Mouse (Mus musculus): Measurements from ENCODE around the gene Rapgef4. TPM values are rescaled to one million over a fixed set of nuclear protein-coding genes. Genes with fewer than 3 reads are reported as not detected.
"Not testable (repeated sequence)": the region's sequence is repeated elsewhere in the genome, so short reads cannot be mapped to it uniquely, and the experiment has no call there.

Gene Rapgef4
- polyA plus RNA-seq, 1 experiment from 2014 or later: 2.2 TPM

DNA sequence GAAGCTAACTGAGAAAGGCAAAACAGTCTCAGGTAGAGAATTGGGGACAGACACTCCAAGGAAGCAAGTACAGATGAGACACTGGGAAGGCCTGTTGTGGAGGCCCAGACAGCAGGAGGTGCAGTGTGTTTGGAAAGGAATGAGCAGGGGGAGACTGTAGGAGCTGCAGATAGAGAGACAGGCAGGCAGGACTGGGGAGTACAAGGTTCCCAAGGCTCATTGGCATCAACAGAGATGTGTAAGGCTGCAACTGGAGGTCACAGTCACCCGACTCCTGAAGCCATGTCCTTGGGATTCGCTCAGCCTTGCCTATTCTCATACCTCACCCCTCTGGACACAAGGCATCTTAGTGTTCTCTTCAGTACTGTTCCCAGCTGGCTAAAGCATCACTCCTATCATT, 145.4 kb downstream of the Rapgef4 start:
- 85% methylated on average over 2 of the region's 2 CpGs for WGBS
- DNase-seq (ENCODE audit: low spot score) (no peak), ATAC-seq (replicated peaks; ENCODE audit: low FRiP score) (no peak)
- Histone ChIP-seq H3K9me3 (ENCODE audit: control insufficient read depth, low read length) (no peaks in the 10 kb centered on the region), H3K4me3 (ENCODE audit: low read depth, low read length) (no peak overlapping the region), H3K4me2 (ENCODE audit: low read depth, low read length, severe bottlenecking) (no peak overlapping the region), H3K27me3 (ENCODE audit: control insufficient read depth, insufficient read depth, low read length) (no peaks in the 10 kb centered on the region), H3K36me3 (ENCODE audit: control insufficient read depth, insufficient read depth, low read length) (no peaks in the 10 kb centered on the region), H3K9ac (ENCODE audit: low read length) (no peak overlapping the region), H3K4me1 (replicated peaks; ENCODE audit: control insufficient read depth, insufficient read depth, low read length) (peaks cover 7% of the 10 kb centered on the region), H3K27ac (ENCODE audit: low read depth, low read length) (no peak overlapping the region)

DNA sequence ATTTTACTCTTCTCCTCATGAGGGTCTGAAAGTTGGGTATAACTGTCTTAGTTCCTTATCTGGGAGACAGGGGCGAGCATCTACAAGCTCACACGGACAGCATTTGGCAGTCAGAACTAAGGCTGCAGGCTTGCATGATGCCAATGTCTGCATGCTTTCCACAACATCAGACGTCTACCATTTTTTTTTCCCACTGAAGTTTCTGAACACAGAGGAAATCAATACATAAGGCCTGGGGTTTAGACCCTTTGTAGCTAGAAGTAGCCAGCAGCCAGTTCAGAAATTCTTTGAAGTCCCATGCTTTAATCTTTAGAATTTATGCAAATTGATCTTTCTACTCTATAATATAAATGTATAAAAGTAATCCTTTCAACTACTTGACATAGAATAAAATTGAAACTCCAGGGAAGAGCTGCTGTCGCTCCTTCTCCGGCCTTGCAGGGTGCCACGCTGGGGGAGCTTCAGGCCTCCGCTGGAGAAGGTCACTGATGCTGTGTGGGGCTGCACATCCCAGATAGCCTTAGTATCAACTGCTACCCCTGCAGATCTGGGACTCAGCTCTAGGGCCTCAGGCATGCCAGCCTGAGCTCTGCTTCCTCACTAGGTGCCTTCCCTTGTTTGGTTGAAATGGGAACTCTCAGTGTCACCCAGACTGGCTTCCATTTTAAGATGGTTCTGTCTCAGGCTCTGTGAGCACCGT, 148.7 kb downstream of the Rapgef4 start:
- Histone ChIP-seq H3K4me1 (replicated peaks; ENCODE audit: control insufficient read depth, insufficient read depth, low read length) (no peaks in the 10 kb centered on the region), H3K9ac (ENCODE audit: low read length) (no peak overlapping the region), H3K4me3 (ENCODE audit: low read depth, low read length) (no peak overlapping the region), H3K9me3 (ENCODE audit: control insufficient read depth, low read length) (no peaks in the 10 kb centered on the region), H3K27ac (ENCODE audit: low read depth, low read length) (no peak overlapping the region), H3K36me3 (ENCODE audit: control insufficient read depth, insufficient read depth, low read length) (no peaks in the 10 kb centered on the region), H3K4me2 (ENCODE audit: low read depth, low read length, severe bottlenecking) (no peak overlapping the region), H3K27me3 (ENCODE audit: control insufficient read depth, insufficient read depth, low read length) (no peaks in the 10 kb centered on the region)
- ATAC-seq (replicated peaks; ENCODE audit: low FRiP score): no peak
- WGBS: 78% methylated on average over 8 of the region's 8 CpGs
- DNase-seq (ENCODE audit: low spot score): no peak

DNA sequence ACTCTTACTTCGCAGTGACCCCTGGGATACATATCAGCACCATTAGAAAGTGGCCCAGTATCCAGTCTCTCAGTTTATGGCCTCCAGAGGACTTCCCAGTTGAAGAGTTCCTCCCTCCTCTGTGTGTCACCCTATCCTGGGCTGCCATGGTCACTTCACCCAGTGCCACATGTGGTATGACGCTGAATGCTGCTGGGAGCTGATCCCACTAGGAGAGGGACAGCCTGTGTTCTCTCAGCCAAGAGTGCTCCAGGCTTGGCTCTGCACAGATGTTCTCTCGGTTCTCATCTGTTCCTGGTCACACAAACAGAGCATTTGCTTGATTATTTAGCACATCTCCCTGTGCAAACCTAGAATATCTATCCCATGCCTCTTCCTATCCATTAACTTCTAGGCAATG, 151.2 kb downstream of the Rapgef4 start:
- H3K36me3 ChIP-seq (ENCODE audit: control insufficient read depth, insufficient read depth, low read length): no peaks in the 10 kb centered on the region
- H3K27me3 ChIP-seq (ENCODE audit: control insufficient read depth, insufficient read depth, low read length): no peaks in the 10 kb centered on the region
- DNase-seq (ENCODE audit: low spot score) (no peak), ATAC-seq (replicated peaks; ENCODE audit: low FRiP score) (no peak)
- no peak overlapping the region for H3K4me2 ChIP-seq (ENCODE audit: low read depth, low read length, severe bottlenecking)
- no peaks in the 10 kb centered on the region for H3K9me3 ChIP-seq (ENCODE audit: control insufficient read depth, low read length)
- H3K4me1 ChIP-seq (replicated peaks; ENCODE audit: control insufficient read depth, insufficient read depth, low read length): no peaks in the 10 kb centered on the region
- no peak overlapping the region for H3K27ac ChIP-seq (ENCODE audit: low read depth, low read length)
- no peak overlapping the region for H3K4me3 ChIP-seq (ENCODE audit: low read depth, low read length)
- 90% methylated on average over 3 of the region's 3 CpGs for WGBS
- no peak overlapping the region for H3K9ac ChIP-seq (ENCODE audit: low read length)

DNA sequence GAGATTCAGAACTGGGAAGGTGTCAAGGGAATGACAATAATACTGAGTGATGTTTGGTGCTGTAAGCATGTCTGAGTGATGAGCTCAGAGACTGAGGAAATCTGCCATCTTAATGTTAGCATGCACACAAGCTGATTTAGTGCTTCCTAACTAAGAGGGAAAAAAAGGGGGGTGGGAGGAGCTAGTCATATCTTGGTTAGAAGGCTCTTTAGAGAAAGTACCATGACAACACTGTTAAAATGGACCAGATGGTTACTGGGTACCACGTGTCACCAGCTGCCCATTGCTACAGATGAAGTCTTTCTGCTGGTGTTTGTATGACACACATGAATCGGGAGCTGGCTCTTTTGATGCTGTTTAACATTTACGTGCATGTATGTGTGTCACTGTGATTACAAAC, 155.0 kb downstream of the Rapgef4 start:
- H3K9me3 ChIP-seq (ENCODE audit: control insufficient read depth, low read length): no peaks in the 10 kb centered on the region
- no peaks in the 10 kb centered on the region for H3K27me3 ChIP-seq (ENCODE audit: control insufficient read depth, insufficient read depth, low read length)
- no peak overlapping the region for H3K9ac ChIP-seq (ENCODE audit: low read length)
- H3K4me1 ChIP-seq (replicated peaks; ENCODE audit: control insufficient read depth, insufficient read depth, low read length): no peaks in the 10 kb centered on the region
- H3K36me3 ChIP-seq (ENCODE audit: control insufficient read depth, insufficient read depth, low read length): no peaks in the 10 kb centered on the region
- no peak overlapping the region for H3K4me2 ChIP-seq (ENCODE audit: low read depth, low read length, severe bottlenecking)
- no peak overlapping the region for H3K4me3 ChIP-seq (ENCODE audit: low read depth, low read length)
- DNase-seq (ENCODE audit: low spot score) (no peak), ATAC-seq (replicated peaks; ENCODE audit: low FRiP score) (no peak)
- 78% methylated on average over 3 of the region's 3 CpGs for WGBS
- no peak overlapping the region for H3K27ac ChIP-seq (ENCODE audit: low read depth, low read length)

DNA sequence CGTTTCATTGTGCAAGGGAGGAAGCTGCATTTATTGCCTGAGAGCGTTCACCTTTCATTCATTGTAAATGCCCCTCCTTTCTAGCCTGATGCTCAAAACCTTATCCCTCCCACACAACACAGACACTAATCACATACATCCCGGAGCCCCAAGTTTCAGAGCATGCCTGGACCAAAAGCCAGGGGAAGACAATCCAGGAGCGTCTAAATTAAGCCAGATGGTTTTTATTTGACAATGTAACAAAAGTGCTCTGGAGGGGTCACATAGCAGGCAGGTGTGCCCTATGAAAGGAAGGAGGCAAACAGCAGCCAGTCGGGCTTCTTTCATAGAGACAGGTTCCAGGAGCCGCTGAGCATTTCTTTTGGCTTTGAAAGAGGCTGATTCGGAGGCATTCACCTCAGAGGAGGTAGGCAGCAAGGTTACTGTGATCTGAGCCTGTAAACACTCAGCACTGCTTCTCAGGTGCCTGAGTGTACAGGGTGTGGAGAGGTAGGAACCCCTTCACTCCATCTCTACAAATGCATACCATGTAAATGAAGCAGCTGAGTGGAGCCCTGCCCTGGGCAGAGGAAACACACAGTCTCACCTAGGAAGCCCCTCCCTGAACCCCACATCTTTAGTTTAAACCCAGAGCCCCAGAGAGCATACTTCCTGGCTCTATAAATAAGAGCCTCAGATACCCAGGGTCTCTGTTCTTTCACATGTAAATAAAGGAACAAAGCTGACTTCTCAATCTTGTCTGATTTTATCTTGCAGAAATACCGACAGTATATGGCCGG, 155.6 kb downstream of the Rapgef4 start:
- WGBS: 64% methylated on average over 9 of the region's 9 CpGs
- ATAC-seq (replicated peaks; ENCODE audit: low FRiP score) (no peak), DNase-seq (ENCODE audit: low spot score) (no peak)
- no peaks in the 10 kb centered on the region for H3K9me3 ChIP-seq (ENCODE audit: control insufficient read depth, low read length)
- H3K27ac ChIP-seq (ENCODE audit: low read depth, low read length): no peak overlapping the region
- H3K4me2 ChIP-seq (ENCODE audit: low read depth, low read length, severe bottlenecking): no peak overlapping the region
- H3K4me1 ChIP-seq (replicated peaks; ENCODE audit: control insufficient read depth, insufficient read depth, low read length): no peaks in the 10 kb centered on the region
- H3K27me3 ChIP-seq (ENCODE audit: control insufficient read depth, insufficient read depth, low read length): no peaks in the 10 kb centered on the region
- H3K4me3 ChIP-seq (ENCODE audit: low read depth, low read length): no peak overlapping the region
- no peak overlapping the region for H3K9ac ChIP-seq (ENCODE audit: low read length)
- no peaks in the 10 kb centered on the region for H3K36me3 ChIP-seq (ENCODE audit: control insufficient read depth, insufficient read depth, low read length)

DNA sequence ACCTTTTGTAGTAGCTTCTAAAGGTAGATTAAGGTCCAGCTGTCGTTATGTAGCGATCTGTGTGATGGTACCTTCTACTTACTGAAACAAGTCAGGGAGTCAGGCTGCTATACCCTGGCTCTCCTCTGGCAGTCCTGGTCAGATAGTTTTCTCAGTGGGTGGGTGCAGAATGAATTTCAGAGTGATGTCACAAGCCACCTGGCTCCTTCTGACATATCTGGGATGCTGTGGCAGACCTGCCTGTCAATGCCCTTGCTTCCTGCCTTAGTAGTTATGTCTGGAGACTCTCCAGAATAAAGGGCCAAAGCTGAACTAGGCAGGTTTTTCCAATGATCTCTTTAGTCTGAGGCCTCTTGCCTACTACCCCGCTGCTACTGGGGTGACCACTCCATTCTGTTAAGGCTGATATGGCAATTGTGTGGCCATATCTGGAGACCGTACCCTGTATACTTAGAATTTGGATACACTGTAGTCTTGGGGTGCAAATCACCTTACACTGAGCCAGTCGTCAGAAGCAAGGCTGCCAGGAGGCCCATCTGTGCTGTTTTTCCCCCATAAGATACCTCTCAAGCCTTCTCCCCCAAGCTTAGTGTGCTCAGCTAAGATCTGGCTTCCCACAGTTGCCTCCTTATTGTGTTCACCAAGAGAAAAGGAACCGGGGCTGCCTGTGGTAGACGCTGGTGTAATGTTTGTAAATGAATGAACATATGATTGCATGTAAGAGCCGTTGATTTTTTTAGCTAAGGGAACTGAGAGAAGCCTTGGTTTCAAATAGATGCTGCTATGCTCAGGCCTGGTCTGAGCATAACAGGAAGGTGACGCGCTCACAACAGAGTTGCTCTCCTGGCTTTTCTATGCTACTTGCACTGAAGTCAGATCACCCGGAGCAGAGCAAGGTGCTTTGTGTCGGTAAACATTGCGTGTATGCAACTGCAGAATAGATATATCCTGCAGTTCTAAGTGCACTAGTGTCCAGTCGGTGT, 159.1 kb downstream of the Rapgef4 start:
- 87% methylated on average over 14 of the region's 14 CpGs for WGBS
- Histone ChIP-seq H3K4me2 (ENCODE audit: low read depth, low read length, severe bottlenecking) (no peak overlapping the region), H3K9me3 (ENCODE audit: control insufficient read depth, low read length) (no peaks in the 10 kb centered on the region)

DNA sequence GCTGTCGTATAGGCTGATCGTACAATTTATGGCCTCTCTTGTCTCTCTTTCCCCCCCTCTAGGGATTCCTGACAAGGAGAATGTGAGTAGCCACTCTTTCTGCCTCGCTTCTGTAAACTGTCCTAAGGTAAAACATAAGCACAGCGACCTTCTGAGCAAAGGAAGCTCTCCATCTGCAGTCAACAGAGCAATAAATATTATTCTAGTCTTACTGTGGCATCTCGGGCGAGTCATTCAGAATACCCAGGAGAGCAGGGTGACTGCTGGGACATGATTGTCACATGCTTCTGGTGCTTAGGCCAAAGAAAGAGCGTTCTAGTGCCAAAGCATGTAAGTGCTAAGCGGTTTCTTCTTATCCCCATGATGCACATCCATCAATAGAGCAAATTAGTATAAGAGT, 160.1 kb downstream of the Rapgef4 start:
- 84% methylated on average over 8 of the region's 8 CpGs for WGBS
- H3K27me3 ChIP-seq (ENCODE audit: control insufficient read depth, insufficient read depth, low read length): no peaks in the 10 kb centered on the region
- ATAC-seq (replicated peaks; ENCODE audit: low FRiP score) (no peak), DNase-seq (ENCODE audit: low spot score) (no peak)
- no peaks in the 10 kb centered on the region for H3K36me3 ChIP-seq (ENCODE audit: control insufficient read depth, insufficient read depth, low read length)
- no peak overlapping the region for H3K4me2 ChIP-seq (ENCODE audit: low read depth, low read length, severe bottlenecking)
- H3K4me1 ChIP-seq (replicated peaks; ENCODE audit: control insufficient read depth, insufficient read depth, low read length): no peaks in the 10 kb centered on the region
- H3K4me3 ChIP-seq (ENCODE audit: low read depth, low read length): no peak overlapping the region
- no peak overlapping the region for H3K9ac ChIP-seq (ENCODE audit: low read length)
- H3K27ac ChIP-seq (ENCODE audit: low read depth, low read length): no peak overlapping the region
- H3K9me3 ChIP-seq (ENCODE audit: control insufficient read depth, low read length): no peaks in the 10 kb centered on the region

More for the DNA sequence above, 159.1 kb downstream of the Rapgef4 start:
- H3K4me1 ChIP-seq (replicated peaks; ENCODE audit: control insufficient read depth, insufficient read depth, low read length): no peaks in the 10 kb centered on the region
- ATAC-seq (replicated peaks; ENCODE audit: low FRiP score) (no peak), DNase-seq (ENCODE audit: low spot score) (no peak)
- no peak overlapping the region for H3K9ac ChIP-seq (ENCODE audit: low read length)
- H3K36me3 ChIP-seq (ENCODE audit: control insufficient read depth, insufficient read depth, low read length): no peaks in the 10 kb centered on the region
- no peak overlapping the region for H3K27ac ChIP-seq (ENCODE audit: low read depth, low read length)
- H3K27me3 ChIP-seq (ENCODE audit: control insufficient read depth, insufficient read depth, low read length): no peaks in the 10 kb centered on the region
- no peak overlapping the region for H3K4me3 ChIP-seq (ENCODE audit: low read depth, low read length)

DNA sequence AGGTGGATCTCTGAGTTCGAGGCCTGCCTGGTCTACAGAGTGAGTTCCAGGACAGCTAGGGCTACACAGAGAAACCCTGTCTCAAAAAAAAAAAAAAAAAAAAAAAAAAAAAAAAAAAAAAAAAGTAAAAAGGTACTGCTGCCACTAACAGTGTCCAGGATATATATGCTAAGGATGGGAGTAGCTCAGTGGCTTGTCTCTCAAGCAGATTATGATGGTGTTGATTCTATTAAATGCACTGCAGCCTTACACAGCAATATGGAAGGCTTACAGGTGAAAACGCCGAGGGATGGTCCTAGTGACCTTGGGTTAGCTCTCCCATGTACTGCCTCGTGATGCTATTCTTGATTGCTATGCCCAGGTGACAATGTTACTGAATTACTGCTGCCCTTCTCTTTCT, 160.7 kb downstream of the Rapgef4 start:
- not testable (repeated sequence) for H3K4me3 ChIP-seq (ENCODE audit: low read depth, low read length); H3K9me3 ChIP-seq (ENCODE audit: control insufficient read depth, low read length); H3K4me2 ChIP-seq (ENCODE audit: low read depth, low read length, severe bottlenecking); H3K27ac ChIP-seq (ENCODE audit: low read depth, low read length); DNase-seq (ENCODE audit: low spot score); H3K36me3 ChIP-seq (ENCODE audit: control insufficient read depth, insufficient read depth, low read length); ATAC-seq (replicated peaks; ENCODE audit: low FRiP score); H3K9ac ChIP-seq (ENCODE audit: low read length); H3K27me3 ChIP-seq (ENCODE audit: control insufficient read depth, insufficient read depth, low read length); H3K4me1 ChIP-seq (replicated peaks; ENCODE audit: control insufficient read depth, insufficient read depth, low read length)
- 91% methylated on average over 4 of the region's 4 CpGs for WGBS
